Comparison of ENCODE assay signal across 8 mouse cellular contexts in the genomic region with DNA sequence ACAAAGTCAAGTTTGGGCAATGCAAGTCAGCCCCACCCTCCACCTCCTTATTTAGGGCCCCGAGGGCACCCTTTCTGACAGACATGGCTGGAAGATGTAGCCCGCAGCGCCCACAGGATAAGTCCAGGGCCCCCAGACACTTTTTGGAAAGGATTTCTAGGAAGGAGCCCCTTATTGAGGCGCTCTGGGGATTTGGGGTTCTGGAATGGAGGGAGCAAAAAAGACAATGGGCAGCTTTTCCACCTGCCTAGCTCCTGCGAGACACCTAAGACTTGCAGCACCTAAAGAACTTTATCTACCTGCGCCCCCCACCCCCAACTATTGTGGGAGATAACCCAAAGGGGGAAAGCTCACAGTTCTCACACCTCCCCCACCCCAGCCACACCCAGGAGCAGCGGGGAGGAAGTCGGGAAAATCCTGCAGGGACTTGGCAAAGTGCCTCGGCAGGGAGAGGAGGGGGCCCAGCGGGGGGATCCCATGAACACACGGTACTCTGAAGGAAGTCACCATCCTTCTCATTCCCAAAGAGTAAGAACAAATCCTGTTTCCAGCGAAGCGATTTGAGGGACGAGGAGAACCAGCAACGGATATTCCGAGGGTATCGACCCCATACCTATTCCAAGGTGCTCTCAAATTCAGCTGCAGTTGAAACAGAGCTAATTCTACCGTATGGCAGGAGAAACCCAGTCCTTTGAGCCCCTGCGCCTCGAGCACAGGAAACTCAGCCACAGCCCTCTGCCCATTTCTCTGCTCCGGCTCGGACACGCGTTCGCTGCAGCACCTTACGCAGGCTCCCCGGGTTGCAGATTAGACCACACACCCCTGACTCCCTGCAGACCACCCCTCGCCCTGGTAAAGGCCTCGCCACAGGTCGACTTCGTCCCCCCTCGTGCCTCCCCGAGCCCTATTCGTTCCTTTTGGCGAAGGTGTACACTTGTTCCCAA. TPM values are rescaled to one million over a fixed set of nuclear protein-coding genes. Genes with fewer than 3 reads are reported as not detected.
A peak's percentile ranks its signal among the peaks of the same experiment; 100 is the strongest.
DNase-seq lines count a peak whose midpoint lies in the region; ATAC-seq and TF ChIP-seq lines count a peak whose summit lies in the region.

No protein-coding gene starts in this region.

- H3K27me3 ChIP-seq in C2C12 (ENCODE audit: control insufficient read depth, insufficient read depth, insufficient read length): no peaks in the 10 kb centered on the region
- H3K27me3 ChIP-seq in G1E (ENCODE audit: insufficient read depth, low read length): peaks cover 66% of the 10 kb centered on the region
- H3K27me3 ChIP-seq in heart, embryonic 15.5 days: no peaks in the 10 kb centered on the region
- no peaks in the 10 kb centered on the region for H3K27me3 ChIP-seq in kidney, postnatal 0 days (ENCODE audit: insufficient read depth, low read length)
- H3K27me3 ChIP-seq in stomach, embryonic 14.5 days (ENCODE audit: control insufficient read depth, insufficient read depth, low read length): no peaks in the 10 kb centered on the region

- peak overlapping the region; percentile 84 for H3ac ChIP-seq in C2C12 (ENCODE audit: control insufficient read depth, insufficient read length, low read depth)

- H3K4me3 ChIP-seq in C2C12 (ENCODE audit: insufficient read depth, poor library complexity, severe bottlenecking) (peak overlapping the region; percentile 40), G1E (ENCODE audit: low read depth, low read length) (peak overlapping the region; percentile 75; the same call in 1 of the 2 replicates)
- H3K4me3 ChIP-seq in heart, embryonic 15.5 days: peak overlapping the region; percentile 79
- H3K4me3 ChIP-seq in kidney, postnatal 0 days (replicated peaks; ENCODE audit: low read depth, low read length): peak overlapping the region; percentile 96
- peak overlapping the region; percentile 92 for H3K4me3 ChIP-seq in stomach, embryonic 14.5 days (ENCODE audit: low read depth, low read length)

- 3% methylated on average over 35 of the region's 35 CpGs for WGBS in heart, embryonic 15.5 days
- WGBS in kidney, postnatal 0 days: 5% methylated on average over 35 of the region's 35 CpGs
- 2% methylated on average over 35 of the region's 35 CpGs for WGBS in stomach, embryonic 14.5 days

- ATAC-seq in G1E (ENCODE audit: extremely low read depth, insufficient number of reproducible peaks, low FRiP score, poor library complexity, severe bottlenecking): no peak
- no peak for ATAC-seq in heart, embryonic 15.5 days (replicated peaks; ENCODE audit: insufficient number of reproducible peaks, insufficient read depth, low FRiP score, low read depth)
- ATAC-seq in kidney, postnatal 0 days (replicated peaks; ENCODE audit: low FRiP score, low read depth): no peak
- 0 out of 2 replicates have a peak, but pooled peaks have one; percentile 2 for ATAC-seq in stomach, embryonic 14.5 days (ENCODE audit: insufficient number of reproducible peaks, insufficient read depth, low FRiP score, low read depth)

- DNase-seq in G1E (ENCODE audit: low spot score): no peak
- DNase-seq in embryo, embryonic 10.5 days (ENCODE audit: low spot score): peak; percentile 47
- DNase-seq in kidney, postnatal 0 days (ENCODE audit: low spot score): peak; percentile 74
- peak; percentile 66 for DNase-seq in lung, postnatal 25 days (ENCODE audit: low spot score)
- no peak for DNase-seq in spleen, adult 12 weeks (ENCODE audit: low spot score)

- no peaks in the 10 kb centered on the region for H3K79me2 ChIP-seq in C2C12 (ENCODE audit: control insufficient read depth, insufficient read depth)

- no peak for TF ChIP-seq CTCF in C2C12 (IDR thresholded peaks at IDR 0.05; ENCODE audit: control insufficient read depth, insufficient read depth, insufficient read length)
- TF ChIP-seq CTCF in G1E (IDR thresholded peaks at IDR 0.05; ENCODE audit: low read depth, low read length): no peak
- TF ChIP-seq CTCF in kidney, postnatal 0 days (IDR thresholded peaks at IDR 0.05; ENCODE audit: low read depth): no peak

- H3K79me3 ChIP-seq in C2C12 (ENCODE audit: low read depth): no peaks in the 10 kb centered on the region

- peak overlapping the region; percentile 97 for H3K4me2 ChIP-seq in heart, embryonic 15.5 days
- peak overlapping the region; percentile 96 for H3K4me2 ChIP-seq in kidney, postnatal 0 days (ENCODE audit: low read length)
- H3K4me2 ChIP-seq in stomach, embryonic 14.5 days (replicated peaks; ENCODE audit: low read depth, low read length): peak overlapping the region; percentile 92

- H3K36me3 ChIP-seq in C2C12 (ENCODE audit: control insufficient read depth, insufficient read depth) (no peaks in the 10 kb centered on the region), G1E (replicated peaks) (no peaks in the 10 kb centered on the region)
- H3K36me3 ChIP-seq in heart, embryonic 15.5 days: 0 out of 2 replicates have a peak, but pooled peaks cover 8% of the 10 kb centered on the region
- 0 out of 2 replicates have a peak, but pooled peaks cover 10% of the 10 kb centered on the region for H3K36me3 ChIP-seq in kidney, postnatal 0 days (ENCODE audit: insufficient read depth, low read length)
- peaks cover 20% of the 10 kb centered on the region for H3K36me3 ChIP-seq in stomach, embryonic 14.5 days (ENCODE audit: control insufficient read depth, insufficient read depth, low read length)

- no peaks in the 10 kb centered on the region; the same call in 1 of the 2 replicates for H3K9me3 ChIP-seq in G1E (replicated peaks)
- H3K9me3 ChIP-seq in heart, embryonic 15.5 days (replicated peaks): no peaks in the 10 kb centered on the region
- no peaks in the 10 kb centered on the region for H3K9me3 ChIP-seq in kidney, postnatal 0 days (replicated peaks; ENCODE audit: low read length)
- H3K9me3 ChIP-seq in stomach, embryonic 14.5 days (ENCODE audit: control insufficient read depth, low read depth, low read length): no peaks in the 10 kb centered on the region

- H3K4me1 ChIP-seq in G1E (ENCODE audit: insufficient read depth, low read depth, low read length): peaks cover 21% of the 10 kb centered on the region
- H3K4me1 ChIP-seq in heart, embryonic 15.5 days (replicated peaks): peaks cover 43% of the 10 kb centered on the region
- peaks cover 40% of the 10 kb centered on the region for H3K4me1 ChIP-seq in kidney, postnatal 0 days (replicated peaks; ENCODE audit: insufficient read depth, low read length)
- H3K4me1 ChIP-seq in stomach, embryonic 14.5 days (ENCODE audit: control insufficient read depth, insufficient read depth, low read length): peaks cover 37% of the 10 kb centered on the region

- peak overlapping the region; percentile 88 for H3K9ac ChIP-seq in heart, embryonic 15.5 days
- peak overlapping the region; percentile 90 for H3K9ac ChIP-seq in kidney, postnatal 0 days (ENCODE audit: low read depth, low read length)
- peak overlapping the region; percentile 87 for H3K9ac ChIP-seq in stomach, embryonic 14.5 days (replicated peaks; ENCODE audit: low read depth, low read length)

- peak overlapping the region; percentile 72 for H3K27ac ChIP-seq in heart, embryonic 15.5 days
- peak overlapping the region; percentile 86 for H3K27ac ChIP-seq in kidney, postnatal 0 days
- peak overlapping the region; percentile 80; the same call in 1 of the 2 replicates for H3K27ac ChIP-seq in stomach, embryonic 14.5 days (ENCODE audit: low read length)

TF ChIP-seq in C2C12, 6 proteins besides CTCF, POLR2A, EP300 and RAD21 (continues in another document):
- no peak for TF ChIP-seq USF1 (IDR thresholded peaks at IDR 0.05; ENCODE audit: low read depth)
- TF ChIP-seq FOSL1 (IDR thresholded peaks at IDR 0.05; ENCODE audit: insufficient read depth, low read length, poor library complexity, severe bottlenecking): no peak
- no peak for TF ChIP-seq CEBPB (IDR thresholded peaks at IDR 0.05; ENCODE audit: low read depth)

RNA-seq across cellular contexts. Expression of a gene that starts 1.1 kb away (rescaled TPM):
- 16.7 TPM for polyA plus RNA-seq in C2C12 (2012; fragmentation: generic; extraction: Trizol)
- 1.7 and 2.0 TPM in 2 replicates for total RNA-seq in G1E (2014; fragmentation: Nextera tagmentation)
- total RNA-seq in G1E (2017): 0.38 and 0.70 TPM in 2 replicates
- polyA plus RNA-seq in G1E (2012): 0.48 and 0.70 TPM in 2 replicates
- polyA plus RNA-seq in heart, embryonic 15.5 days (2015; fragmentation: Nextera tagmentation; extraction: Ambion mirVana): 38.0 and 51.4 TPM in 2 replicates
- polyA plus RNA-seq in kidney, postnatal 0 days (2015; fragmentation: Nextera tagmentation; extraction: Ambion mirVana): 76.5 and 79.8 TPM in 2 replicates
- 83.0 and 84.1 TPM in 2 replicates for polyA plus RNA-seq in stomach, embryonic 14.5 days (2014; fragmentation: Nextera tagmentation; extraction: Ambion mirVana)

RNA-seq across cellular contexts. Expression of a gene that starts 4.4 kb away (rescaled TPM):
- polyA plus RNA-seq in C2C12 (2012; fragmentation: generic; extraction: Trizol): 1.0 TPM
- total RNA-seq in G1E (2014; fragmentation: Nextera tagmentation): not detected in 2 replicates
- total RNA-seq in G1E (2017): 0.16 and 0.93 TPM in 2 replicates
- polyA plus RNA-seq in G1E (2012): 0.09 and 0.16 TPM in 2 replicates
- 2.7 and 8.7 TPM in 2 replicates for polyA plus RNA-seq in heart, embryonic 15.5 days (2015; fragmentation: Nextera tagmentation; extraction: Ambion mirVana)
- 14.9 and 20.6 TPM in 2 replicates for polyA plus RNA-seq in kidney, postnatal 0 days (2015; fragmentation: Nextera tagmentation; extraction: Ambion mirVana)
- polyA plus RNA-seq in stomach, embryonic 14.5 days (2014; fragmentation: Nextera tagmentation; extraction: Ambion mirVana): 0.48 and 1.3 TPM in 2 replicates

RNA-seq across cellular contexts. Expression of a gene that starts 6.9 kb away (rescaled TPM):
- 0.29 TPM for polyA plus RNA-seq in C2C12 (2012; fragmentation: generic; extraction: Trizol)
- total RNA-seq in G1E (2014; fragmentation: Nextera tagmentation): not detected in 2 replicates
- 0.11 TPM in 1 of 2 replicates, not detected in the other for total RNA-seq in G1E (2017)
- polyA plus RNA-seq in G1E (2012): not detected in 2 replicates
- 3.0 and 5.0 TPM in 2 replicates for polyA plus RNA-seq in heart, embryonic 15.5 days (2015; fragmentation: Nextera tagmentation; extraction: Ambion mirVana)
- 4.8 and 5.1 TPM in 2 replicates for polyA plus RNA-seq in kidney, postnatal 0 days (2015; fragmentation: Nextera tagmentation; extraction: Ambion mirVana)
- 0.41 and 0.82 TPM in 2 replicates for polyA plus RNA-seq in stomach, embryonic 14.5 days (2014; fragmentation: Nextera tagmentation; extraction: Ambion mirVana)

RNA-seq across cellular contexts. Expression of a gene that starts 19.5 kb away (rescaled TPM):
- polyA plus RNA-seq in C2C12 (2012; fragmentation: generic; extraction: Trizol) (0.02 TPM), G1E (2012) (not detected in 2 replicates)
- total RNA-seq in G1E (2014; fragmentation: Nextera tagmentation) (not detected in 2 replicates), G1E (2017) (0.05 TPM in 1 of 2 replicates, not detected in the other)
- polyA plus RNA-seq in heart, embryonic 15.5 days (2015; fragmentation: Nextera tagmentation; extraction: Ambion mirVana): 9.7 and 10.8 TPM in 2 replicates
- polyA plus RNA-seq in kidney, postnatal 0 days (2015; fragmentation: Nextera tagmentation; extraction: Ambion mirVana): 0.56 and 0.71 TPM in 2 replicates
- 0.55 and 1.3 TPM in 2 replicates for polyA plus RNA-seq in stomach, embryonic 14.5 days (2014; fragmentation: Nextera tagmentation; extraction: Ambion mirVana)

RNA-seq across cellular contexts. Expression of a gene that starts 38.5 kb away (rescaled TPM):
- polyA plus RNA-seq in C2C12 (2012; fragmentation: generic; extraction: Trizol) (7.5 TPM), G1E (2012) (11.3 and 13.4 TPM in 2 replicates)
- total RNA-seq in G1E (2014; fragmentation: Nextera tagmentation) (14.7 and 19.4 TPM in 2 replicates), G1E (2017) (8.9 and 9.6 TPM in 2 replicates)
- polyA plus RNA-seq in heart, embryonic 15.5 days (2015; fragmentation: Nextera tagmentation; extraction: Ambion mirVana): 11.6 and 17.5 TPM in 2 replicates
- 12.7 and 13.1 TPM in 2 replicates for polyA plus RNA-seq in kidney, postnatal 0 days (2015; fragmentation: Nextera tagmentation; extraction: Ambion mirVana)
- polyA plus RNA-seq in stomach, embryonic 14.5 days (2014; fragmentation: Nextera tagmentation; extraction: Ambion mirVana): 21.2 and 22.8 TPM in 2 replicates

Comparison
In these comparisons a context has a peak if more than half of its experiments do, and no peak if none do; other contexts are left out.
1. H3K4me3 ChIP-seq: peak in every context shown above with its lines; median percentile 96 in kidney, postnatal 0 days; 92 in stomach, embryonic 14.5 days; 79 in heart, embryonic 15.5 days; 75 in G1E; 40 in C2C12.
2. DNase-seq: peak in embryo, embryonic 10.5 days (single experiment), kidney, postnatal 0 days (single experiment) and lung, postnatal 25 days (single experiment); none in G1E (single experiment) and spleen, adult 12 weeks (single experiment).
3. RNA of a gene that starts 1.1 kb away (polyA plus RNA-seq): 83.0 to 84.1 TPM in stomach, embryonic 14.5 days, 76.5 to 79.8 TPM in kidney, postnatal 0 days, 38.0 to 51.4 TPM in heart, embryonic 15.5 days and 16.7 TPM in C2C12 (single experiment); 0.48 to 0.70 TPM in G1E; every median in the first group is over 10 times any median in the second.
4. Peak in every context shown above with its lines, with median percentiles within 50 percentile points of each other: H3K27ac ChIP-seq, H3K4me2 ChIP-seq and H3K9ac ChIP-seq.